Mouse (Mus musculus): ENCODE measurements around the gene Rpl9.

DNA sequence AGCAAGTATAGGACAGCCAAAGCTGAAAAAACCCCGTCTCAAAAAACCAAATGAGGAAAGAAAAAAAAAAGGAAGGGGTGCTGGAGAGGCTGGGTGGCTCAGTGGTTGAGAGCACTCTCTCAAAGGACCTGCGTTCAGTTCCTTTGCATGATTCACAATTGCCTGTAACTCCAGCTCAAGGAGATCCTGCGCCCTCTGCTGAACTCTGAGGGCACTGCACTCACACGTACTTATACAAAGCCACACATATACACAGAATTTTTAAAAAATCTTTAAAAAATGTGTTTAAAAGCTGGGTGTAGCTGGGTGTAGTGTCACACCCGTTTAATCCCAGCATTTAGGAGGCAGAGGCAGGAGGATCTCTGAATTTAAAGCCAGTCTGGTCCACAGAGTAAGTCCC, 36.3 kb downstream of the Rpl9 start:
- no peak; the same call in 1 of the 2 replicates for TF ChIP-seq CTCF (IDR thresholded peaks at IDR 0.05; ENCODE audit: control insufficient read depth, insufficient read depth, insufficient replicate concordance, low read depth, low read length)
- TF ChIP-seq POLR2A (IDR thresholded peaks at IDR 0.05; ENCODE audit: control insufficient read depth, low read depth, low read length), result no peak
